Mouse (Mus musculus): ENCODE measurements at regions not wholly inside any gene's neighbourhood (a gene's known extent, or its start where the extent isn't known, plus 50 kb on each side); places are given as distances from the start of the nearest gene placed in this dataset.
A peak's percentile ranks its signal among the peaks of the same experiment; 100 is the strongest.

GRCm38 (mm10) chr6:143624901-143625300 is 457.9 kb downstream of the Etnk1 start:
- no peaks in the 10 kb centered on the region for H3K4me1 ChIP-seq (replicated peaks; ENCODE audit: control insufficient read depth, insufficient read depth, low read length)
- no peak overlapping the region for H3K9ac ChIP-seq (ENCODE audit: low read length)
- H3K9me3 ChIP-seq (ENCODE audit: control insufficient read depth, low read length): no peaks in the 10 kb centered on the region
- WGBS: 56% methylated on average over 3 of the region's 3 CpGs
- 0 out of 2 replicates have a peak overlapping the region, but pooled peaks have one; percentile 5 for H3K4me2 ChIP-seq (ENCODE audit: low read depth, low read length)
- peak; percentile 51; the same call in 1 of the 2 replicates for ATAC-seq (ENCODE audit: low read depth)
- H3K27ac ChIP-seq (ENCODE audit: low read length): no peak overlapping the region
- H3K36me3 ChIP-seq (ENCODE audit: control insufficient read depth, insufficient read depth, low read length): no peaks in the 10 kb centered on the region
- H3K27me3 ChIP-seq (ENCODE audit: control insufficient read depth, insufficient read depth, low read depth, low read length): no peaks in the 10 kb centered on the region
- no peak overlapping the region for H3K4me3 ChIP-seq (ENCODE audit: low read length)

- Histone ChIP-seq H3K9me3 (ENCODE audit: control insufficient read depth, low read length) (no peaks in the 10 kb centered on the region), H3K27me3 (ENCODE audit: control insufficient read depth, insufficient read depth, low read depth, low read length) (no peaks in the 10 kb centered on the region), H3K27ac (ENCODE audit: low read length) (no peak overlapping the region), H3K4me3 (ENCODE audit: low read length) (no peak overlapping the region), H3K4me1 (replicated peaks; ENCODE audit: control insufficient read depth, insufficient read depth, low read length) (no peaks in the 10 kb centered on the region), H3K9ac (ENCODE audit: low read length) (no peak overlapping the region), H3K4me2 (ENCODE audit: low read depth, low read length) (no peak overlapping the region), H3K36me3 (ENCODE audit: control insufficient read depth, insufficient read depth, low read length) (no peaks in the 10 kb centered on the region)
- WGBS: 47% methylated on average over 7 of the region's 7 CpGs
- ATAC-seq (ENCODE audit: low read depth): no peak
Measured at GRCm38 (mm10) chr6:143631581-143631980, 464.6 kb downstream of the Etnk1 start.

- Histone ChIP-seq H3K4me3 (ENCODE audit: low read length) (no peak overlapping the region), H3K4me1 (replicated peaks; ENCODE audit: control insufficient read depth, insufficient read depth, low read length) (no peaks in the 10 kb centered on the region), H3K9me3 (ENCODE audit: control insufficient read depth, low read length) (no peaks in the 10 kb centered on the region), H3K4me2 (ENCODE audit: low read depth, low read length) (no peak overlapping the region), H3K36me3 (ENCODE audit: control insufficient read depth, insufficient read depth, low read length) (no peaks in the 10 kb centered on the region), H3K27me3 (ENCODE audit: control insufficient read depth, insufficient read depth, low read depth, low read length) (no peaks in the 10 kb centered on the region), H3K9ac (ENCODE audit: low read length) (no peak overlapping the region), H3K27ac (ENCODE audit: low read length) (no peak overlapping the region)
- no peak for ATAC-seq (ENCODE audit: low read depth)
- WGBS: 49% methylated on average over 6 of the region's 6 CpGs
Measured at GRCm38 (mm10) chr6:143633710-143634109, 466.7 kb downstream of the Etnk1 start.

GRCm38 (mm10) chr6:143634334-143634733 is 467.3 kb downstream of the Etnk1 start:
- no peak for ATAC-seq (ENCODE audit: low read depth)
- H3K9ac ChIP-seq (ENCODE audit: low read length): no peak overlapping the region
- H3K27me3 ChIP-seq (ENCODE audit: control insufficient read depth, insufficient read depth, low read depth, low read length): no peaks in the 10 kb centered on the region
- H3K36me3 ChIP-seq (ENCODE audit: control insufficient read depth, insufficient read depth, low read length): no peaks in the 10 kb centered on the region
- no peak overlapping the region for H3K4me2 ChIP-seq (ENCODE audit: low read depth, low read length)
- H3K4me1 ChIP-seq (replicated peaks; ENCODE audit: control insufficient read depth, insufficient read depth, low read length): no peaks in the 10 kb centered on the region
- WGBS: 73% methylated on average over 10 of the region's 10 CpGs
- no peaks in the 10 kb centered on the region for H3K9me3 ChIP-seq (ENCODE audit: control insufficient read depth, low read length)
- no peak overlapping the region for H3K4me3 ChIP-seq (ENCODE audit: low read length)
- no peak overlapping the region for H3K27ac ChIP-seq (ENCODE audit: low read length)

- ATAC-seq (ENCODE audit: low read depth): no peak
- 78% methylated on average over 2 of the region's 2 CpGs for WGBS
- Histone ChIP-seq H3K27me3 (ENCODE audit: control insufficient read depth, insufficient read depth, low read depth, low read length) (no peaks in the 10 kb centered on the region), H3K9ac (ENCODE audit: low read length) (no peak overlapping the region), H3K27ac (ENCODE audit: low read length) (no peak overlapping the region), H3K9me3 (ENCODE audit: control insufficient read depth, low read length) (no peaks in the 10 kb centered on the region), H3K4me3 (ENCODE audit: low read length) (no peak overlapping the region), H3K4me2 (ENCODE audit: low read depth, low read length) (no peak overlapping the region), H3K36me3 (ENCODE audit: control insufficient read depth, insufficient read depth, low read length) (no peaks in the 10 kb centered on the region), H3K4me1 (replicated peaks; ENCODE audit: control insufficient read depth, insufficient read depth, low read length) (no peaks in the 10 kb centered on the region)
Measured at GRCm38 (mm10) chr6:143635043-143635442, 468.0 kb downstream of the Etnk1 start.

- H3K4me3 ChIP-seq (ENCODE audit: low read length): no peak overlapping the region
- ATAC-seq (ENCODE audit: low read depth): peak; percentile 68
- no peak overlapping the region for H3K9ac ChIP-seq (ENCODE audit: low read length)
- no peaks in the 10 kb centered on the region for H3K9me3 ChIP-seq (ENCODE audit: control insufficient read depth, low read length)
- H3K4me2 ChIP-seq (ENCODE audit: low read depth, low read length): no peak overlapping the region
- 53% methylated on average over 5 of the region's 5 CpGs for WGBS
- H3K36me3 ChIP-seq (ENCODE audit: control insufficient read depth, insufficient read depth, low read length): no peaks in the 10 kb centered on the region
- no peaks in the 10 kb centered on the region for H3K4me1 ChIP-seq (replicated peaks; ENCODE audit: control insufficient read depth, insufficient read depth, low read length)
- H3K27me3 ChIP-seq (ENCODE audit: control insufficient read depth, insufficient read depth, low read depth, low read length): no peaks in the 10 kb centered on the region
- H3K27ac ChIP-seq (ENCODE audit: low read length): no peak overlapping the region
Measured at GRCm38 (mm10) chr6:143640652-143641051, 473.6 kb downstream of the Etnk1 start.

- H3K4me3 ChIP-seq (ENCODE audit: low read length): no peak overlapping the region
- H3K27ac ChIP-seq (ENCODE audit: low read length): no peak overlapping the region
- no peak overlapping the region for H3K4me2 ChIP-seq (ENCODE audit: low read depth, low read length)
- no peaks in the 10 kb centered on the region for H3K27me3 ChIP-seq (ENCODE audit: control insufficient read depth, insufficient read depth, low read depth, low read length)
- no peak for ATAC-seq (ENCODE audit: low read depth)
- H3K9ac ChIP-seq (ENCODE audit: low read length): no peak overlapping the region
- H3K4me1 ChIP-seq (replicated peaks; ENCODE audit: control insufficient read depth, insufficient read depth, low read length): no peaks in the 10 kb centered on the region
- whole genome bisulfite sequencing: 78% methylated on average over 3 of the region's 3 CpGs
- no peaks in the 10 kb centered on the region for H3K36me3 ChIP-seq (ENCODE audit: control insufficient read depth, insufficient read depth, low read length)
- no peaks in the 10 kb centered on the region for H3K9me3 ChIP-seq (ENCODE audit: control insufficient read depth, low read length)
Measured at GRCm38 (mm10) chr6:143642052-143642451, 475.0 kb downstream of the Etnk1 start.

GRCm38 (mm10) chr6:143645989-143646388 is 479.0 kb downstream of the Etnk1 start:
- 74% methylated on average over 4 of the region's 4 CpGs for WGBS
- Histone ChIP-seq H3K27me3 (ENCODE audit: control insufficient read depth, insufficient read depth, low read depth, low read length) (no peaks in the 10 kb centered on the region), H3K9me3 (ENCODE audit: control insufficient read depth, low read length) (no peaks in the 10 kb centered on the region), H3K9ac (ENCODE audit: low read length) (no peak overlapping the region), H3K4me1 (replicated peaks; ENCODE audit: control insufficient read depth, insufficient read depth, low read length) (no peaks in the 10 kb centered on the region), H3K36me3 (ENCODE audit: control insufficient read depth, insufficient read depth, low read length) (no peaks in the 10 kb centered on the region), H3K4me2 (ENCODE audit: low read depth, low read length) (no peak overlapping the region), H3K4me3 (ENCODE audit: low read length) (no peak overlapping the region), H3K27ac (ENCODE audit: low read length) (no peak overlapping the region)
- no peak for ATAC-seq (ENCODE audit: low read depth)

- Histone ChIP-seq H3K27me3 (ENCODE audit: control insufficient read depth, insufficient read depth, low read depth, low read length) (no peaks in the 10 kb centered on the region), H3K27ac (ENCODE audit: low read length) (no peak overlapping the region), H3K9ac (ENCODE audit: low read length) (no peak overlapping the region), H3K36me3 (ENCODE audit: control insufficient read depth, insufficient read depth, low read length) (no peaks in the 10 kb centered on the region), H3K4me1 (replicated peaks; ENCODE audit: control insufficient read depth, insufficient read depth, low read length) (no peaks in the 10 kb centered on the region), H3K9me3 (ENCODE audit: control insufficient read depth, low read length) (peaks cover 8% of the 10 kb centered on the region), H3K4me2 (ENCODE audit: low read depth, low read length) (no peak overlapping the region), H3K4me3 (ENCODE audit: low read length) (no peak overlapping the region)
- no peak for ATAC-seq (ENCODE audit: low read depth)
- WGBS: 72% methylated on average over 3 of the region's 3 CpGs
Measured at GRCm38 (mm10) chr6:143648501-143648900, 481.5 kb downstream of the Etnk1 start.

- Histone ChIP-seq H3K9ac (ENCODE audit: low read length) (no peak overlapping the region), H3K4me1 (replicated peaks; ENCODE audit: control insufficient read depth, insufficient read depth, low read length) (no peaks in the 10 kb centered on the region), H3K9me3 (ENCODE audit: control insufficient read depth, low read length) (peaks cover 10% of the 10 kb centered on the region), H3K36me3 (ENCODE audit: control insufficient read depth, insufficient read depth, low read length) (no peaks in the 10 kb centered on the region), H3K27ac (ENCODE audit: low read length) (no peak overlapping the region), H3K4me2 (ENCODE audit: low read depth, low read length) (no peak overlapping the region), H3K4me3 (ENCODE audit: low read length) (no peak overlapping the region), H3K27me3 (ENCODE audit: control insufficient read depth, insufficient read depth, low read depth, low read length) (no peaks in the 10 kb centered on the region)
- ATAC-seq (ENCODE audit: low read depth): no peak
- WGBS: 72% methylated on average over 5 of the region's 5 CpGs
Measured at GRCm38 (mm10) chr6:143656576-143656975, 489.6 kb downstream of the Etnk1 start.

Data from lung, embryonic 16.5 days (tissue).